In genomic region chr2:157338663-157339062, GRCm38 (mm10) we compare ENCODE assay signal across 8 mouse cellular contexts. TPM values are rescaled to one million over a fixed set of nuclear protein-coding genes. Genes with fewer than 3 reads are reported as not detected.
A peak's percentile ranks its signal among the peaks of the same experiment; 100 is the strongest.
DNase-seq lines count a peak whose midpoint lies in the region; ATAC-seq lines count a peak whose summit lies in the region.

No protein-coding gene starts in this region.

- ATAC-seq in cerebellum, adult (ENCODE audit: insufficient number of reproducible peaks, low FRiP score, low TSS enrichment): no peak
- peak; percentile 63 for ATAC-seq in megakaryocyte-erythroid progenitor cell, adult 5-6 weeks (replicated peaks; ENCODE audit: low FRiP score, low TSS enrichment, poor library complexity, severe bottlenecking)

- DNase-seq in cerebellum, adult 11 months: peak; percentile 29
- DNase-seq in adrenal gland, adult (ENCODE audit: inconsistent age in 2 of 2, low spot score in 1 of 2): peak; percentile 73 to 88
- DNase-seq in embryo, embryonic 10 days (ENCODE audit: low spot score): peak; percentile 81
- peak; percentile 17 to 26 for DNase-seq in heart, adult 9 months (ENCODE audit: low spot score in 2 of 2)
- DNase-seq in layer of hippocampus, postnatal 14 days (ENCODE audit: low spot score in 2 of 2): peak; percentile 65 to 69
- peak; percentile 49 to 79 for DNase-seq in spleen, postnatal 10 days (ENCODE audit: low spot score in 2 of 2)

RNA-seq across cellular contexts. Expression of gene Ghrh, which starts 8.6 kb away (rescaled TPM):
- not detected for total RNA-seq in layer of hippocampus, postnatal 14 days (2021)
- total RNA-seq in megakaryocyte-erythroid progenitor cell, adult 5-6 weeks (2014; fragmentation: Nextera tagmentation): not detected in 2 replicates
- not detected in 2 replicates for total RNA-seq in megakaryocyte-erythroid progenitor cell, adult 5-6 weeks (2017)

RNA-seq across cellular contexts. Expression of gene Manbal, which starts 28.7 kb away (rescaled TPM):
- total RNA-seq in layer of hippocampus, postnatal 14 days (2021): 10 to 100 TPM; 69.7 to 72.9 TPM
- total RNA-seq in megakaryocyte-erythroid progenitor cell, adult 5-6 weeks (2014; fragmentation: Nextera tagmentation): 27.2 and 33.9 TPM in 2 replicates
- 8.6 and 17.3 TPM in 2 replicates for total RNA-seq in megakaryocyte-erythroid progenitor cell, adult 5-6 weeks (2017)

RNA-seq across cellular contexts. Expression of gene Mroh8, which starts 59.3 kb away (rescaled TPM):
- 1 to 10 TPM in 1 of 2 experiments, under 1 TPM in 1; 0.46 to 1.3 TPM for total RNA-seq in layer of hippocampus, postnatal 14 days (2021)
- total RNA-seq in megakaryocyte-erythroid progenitor cell, adult 5-6 weeks (2014; fragmentation: Nextera tagmentation): not detected in 2 replicates
- total RNA-seq in megakaryocyte-erythroid progenitor cell, adult 5-6 weeks (2017): 0.34 TPM in 1 of 2 replicates, not detected in the other

RNA-seq across cellular contexts. Expression of gene Rpn2, which starts 59.8 kb away (rescaled TPM):
- 100 to 1,000 TPM; 132 to 133 TPM for total RNA-seq in layer of hippocampus, postnatal 14 days (2021)
- total RNA-seq in megakaryocyte-erythroid progenitor cell, adult 5-6 weeks (2014; fragmentation: Nextera tagmentation): 179 and 198 TPM in 2 replicates
- total RNA-seq in megakaryocyte-erythroid progenitor cell, adult 5-6 weeks (2017): 158 and 221 TPM in 2 replicates

Comparison
In these comparisons a context has a peak if more than half of its experiments do, and no peak if none do; other contexts are left out.
1. DNase-seq: peak in every context shown above with its lines; median percentile 81 in embryo, embryonic 10 days; 80 in adrenal gland, adult; 67 in layer of hippocampus, postnatal 14 days; 64 in spleen, postnatal 10 days; 29 in cerebellum, adult 11 months; 22 in heart, adult 9 months.